Mouse (Mus musculus): ENCODE measurements around the gene Eml3. TPM values are rescaled to one million over a fixed set of nuclear protein-coding genes. Genes with fewer than 3 reads are reported as not detected.
A peak's percentile ranks its signal among the peaks of the same experiment; 100 is the strongest.

The Eml3 gene
- total and polyA plus RNA-seq, 3 experiments, result 16.6 to 23.4 TPM; not detected in 1

GRCm38 (mm10) chr19:8897865-8898495, 31.4 kb upstream of the Eml3 start, which contains the start of gene Ganab (continued):
- TF ChIP-seq USF1 (IDR thresholded peaks at IDR 0.05; ENCODE audit: low read depth, low read length) (0 out of 2 replicates have a peak, but pooled peaks have one; percentile 16), CHD1 (IDR thresholded peaks at IDR 0.05; ENCODE audit: low read depth, low read length) (no peak), POLR2AphosphoS2 (IDR thresholded peaks at IDR 0.05; ENCODE audit: low read length) (peak; percentile 97), HCFC1 (IDR thresholded peaks at IDR 0.05; ENCODE audit: low read depth, low read length) (peak; percentile 88), BHLHE40 (IDR thresholded peaks at IDR 0.05; ENCODE audit: borderline replicate concordance, low read depth, low read length) (no peak), TCF12 (IDR thresholded peaks at IDR 0.05; ENCODE audit: low read depth, low read length) (peak; percentile 75), EP300 (IDR thresholded peaks at IDR 0.05; ENCODE audit: low read depth in 1 of 2, low read length in 2 of 2) (no peak), ZC3H11A (IDR thresholded peaks at IDR 0.05; ENCODE audit: low read depth, low read length) (no peak), CHD2 (IDR thresholded peaks at IDR 0.05; ENCODE audit: low read length) (no peak), ELF1 (IDR thresholded peaks at IDR 0.05; ENCODE audit: low read depth, low read length) (peak; percentile 76), ZMIZ1 (IDR thresholded peaks at IDR 0.05; ENCODE audit: low read depth, low read length) (peak; percentile 78; the same call in 1 of the 2 replicates), RCOR1 (IDR thresholded peaks at IDR 0.05; ENCODE audit: low read depth, low read length) (no peak), MEF2A (IDR thresholded peaks at IDR 0.05; ENCODE audit: extremely low read depth, insufficient replicate concordance, low read depth, low read length, poor library complexity, severe bottlenecking) (no peak)

- H3K9ac ChIP-seq (ENCODE audit: control insufficient read depth, low read depth, low read length, poor library complexity, severe bottlenecking), result peak overlapping the region; percentile 96
- peak; percentile 75 for DNase-seq (ENCODE audit: low read depth, low spot score)
Measured at GRCm38 (mm10) chr19:8898576-8898975, 30.8 kb upstream of the Eml3 start.

GRCm38 (mm10) chr19:8899079-8899478, 30.3 kb upstream of the Eml3 start:
- TF ChIP-seq MXI1 (IDR thresholded peaks at IDR 0.05; ENCODE audit: low read depth, low read length) (0 out of 2 replicates have a peak, but pooled peaks have one; percentile 19), TBP (IDR thresholded peaks at IDR 0.05; ENCODE audit: low read depth, low read length) (no peak), GATA1 (IDR thresholded peaks at IDR 0.05; ENCODE audit: low read depth, low read length) (0 out of 2 replicates have a peak, but pooled peaks have one; percentile 27), HCFC1 (IDR thresholded peaks at IDR 0.05; ENCODE audit: low read depth, low read length) (no peak), POLR2AphosphoS2 (IDR thresholded peaks at IDR 0.05; ENCODE audit: low read length) (no peak), CHD2 (IDR thresholded peaks at IDR 0.05; ENCODE audit: low read length) (no peak), USF2 (IDR thresholded peaks at IDR 0.05; ENCODE audit: borderline replicate concordance in 1 of 2, insufficient read depth in 1 of 2, low read depth in 1 of 2, low read length in 2 of 2) (no peak), POLR2A (IDR thresholded peaks at IDR 0.05; ENCODE audit: control insufficient read depth in 1 of 2, insufficient read depth in 1 of 2, low read depth in 1 of 2, low read length in 2 of 2, poor library complexity in 1 of 2) (no peak), POLR2AphosphoS5 (IDR thresholded peaks at IDR 0.05; ENCODE audit: borderline replicate concordance, low read depth, low read length) (no peak)
- Histone ChIP-seq H3K4me3 (ENCODE audit: control insufficient read depth in 1 of 2, insufficient read depth in 1 of 2, low read depth in 2 of 2, low read length in 2 of 2) (peak overlapping the region; percentile 28 to 79), H3K36me3 (ENCODE audit: control insufficient read depth in 1 of 2, insufficient read depth in 2 of 2, low read length in 2 of 2) (peaks cover 2 to 29% of the 10 kb centered on the region in 2 experiments; a peak in 3 of 4 replicates), H3K27ac (ENCODE audit: control insufficient read depth, low read depth, low read length) (peak overlapping the region; percentile 46), H3K9ac (ENCODE audit: control insufficient read depth, low read depth, low read length, poor library complexity, severe bottlenecking) (peak overlapping the region; percentile 96), H3K4me1 (ENCODE audit: control insufficient read depth in 1 of 2, insufficient read depth in 2 of 2, low read length in 2 of 2) (peaks cover 4 to 21% of the 10 kb centered on the region in 2 experiments; a peak in 3 of 4 replicates), H3K79me2 (ENCODE audit: control insufficient read depth, insufficient read depth, low read length, poor library complexity) (peaks cover 39% of the 10 kb centered on the region), H3K27me3 (ENCODE audit: control insufficient read depth in 1 of 2, insufficient read depth in 2 of 2, low read length in 2 of 2) (no peaks in the 10 kb centered on the region), H3K9me3 (replicated peaks; ENCODE audit: insufficient read depth, low read length) (no peaks in the 10 kb centered on the region)
- peak; percentile 57 for DNase-seq (ENCODE audit: low read depth, low spot score)

More at GRCm38 (mm10) chr19:8898576-8898975, 30.8 kb upstream of the Eml3 start:
- no peaks in the 10 kb centered on the region for H3K9me3 ChIP-seq (replicated peaks; ENCODE audit: insufficient read depth, low read length)
- peak overlapping the region; percentile 92 for H3K27ac ChIP-seq (ENCODE audit: control insufficient read depth, low read depth, low read length)
- H3K36me3 ChIP-seq (ENCODE audit: control insufficient read depth in 1 of 2, insufficient read depth in 2 of 2, low read length in 2 of 2), result peaks cover 2 to 32% of the 10 kb centered on the region in 2 experiments; a peak in 3 of 4 replicates
- H3K4me3 ChIP-seq (ENCODE audit: control insufficient read depth in 1 of 2, insufficient read depth in 1 of 2, low read depth in 2 of 2, low read length in 2 of 2), result peak overlapping the region; percentile 75 to 79
- peaks cover 44% of the 10 kb centered on the region for H3K79me2 ChIP-seq (ENCODE audit: control insufficient read depth, insufficient read depth, low read length, poor library complexity)
- TF ChIP-seq UBTF (IDR thresholded peaks at IDR 0.05; ENCODE audit: borderline replicate concordance, insufficient read depth, low read depth, low read length) (no peak), TAL1 (IDR thresholded peaks at IDR 0.05; ENCODE audit: low read length) (no peak), MXI1 (IDR thresholded peaks at IDR 0.05; ENCODE audit: low read depth, low read length) (0 out of 2 replicates have a peak, but pooled peaks have one; percentile 36), MAX (IDR thresholded peaks at IDR 0.05; ENCODE audit: low read length) (0 out of 2 replicates have a peak, but pooled peaks have one; percentile 27), TBP (IDR thresholded peaks at IDR 0.05; ENCODE audit: low read depth, low read length) (peak; percentile 42; the same call in 1 of the 2 replicates), ZC3H11A (IDR thresholded peaks at IDR 0.05; ENCODE audit: low read depth, low read length) (no peak)
- peaks cover 5 to 21% of the 10 kb centered on the region in 2 experiments; a peak in 3 of 4 replicates for H3K4me1 ChIP-seq (ENCODE audit: control insufficient read depth in 1 of 2, insufficient read depth in 2 of 2, low read length in 2 of 2)
- H3K27me3 ChIP-seq (ENCODE audit: control insufficient read depth in 1 of 2, insufficient read depth in 2 of 2, low read length in 2 of 2), result no peaks in the 10 kb centered on the region
